Mouse (Mus musculus): Measurements from ENCODE around the gene Rc3h2.

Rc3h2 gene

GRCm38 (mm10) chr2:37422306-37423304, at the start of gene Rc3h2:
TSS of gene Rc3h2 (minus strand) at chr2:37422903.
- DNase-seq (ENCODE audit: low read depth, low spot score): peak; percentile 99

- DNase-seq (ENCODE audit: low read depth, low spot score): no peak
Observed at GRCm38 (mm10) chr2:37466266-37466665, 43.6 kb upstream of the Rc3h2 start.

GRCm38 (mm10) chr2:37460707-37461106, 38.0 kb upstream of the Rc3h2 start:
- DNase-seq (ENCODE audit: low read depth, low spot score): no peak

- DNase-seq (ENCODE audit: low read depth, low spot score): no peak
Observed at GRCm38 (mm10) chr2:37452376-37452760, 29.7 kb upstream of the Rc3h2 start.

GRCm38 (mm10) chr2:37451667-37452375, 29.1 kb upstream of the Rc3h2 start:
- DNase-seq (ENCODE audit: low read depth, low spot score): peak; percentile 88

GRCm38 (mm10) chr2:37442611-37443591, 20.2 kb upstream of the Rc3h2 start, which contains the start of the genes Zbtb26, Zbtb6 and Rabgap1:
TSS of gene Zbtb26 (minus strand) at chr2:37443135.
TSS of gene Zbtb6 (minus strand) at chr2:37443171.
TSS of gene Rabgap1 (plus strand) at chr2:37443279.
- DNase-seq (ENCODE audit: low read depth, low spot score): peak; percentile 92

- no peak for DNase-seq (ENCODE audit: low read depth, low spot score)
Observed at GRCm38 (mm10) chr2:37431609-37432008, 8.9 kb upstream of the Rc3h2 start.

- peak; percentile 95 for DNase-seq (ENCODE audit: low read depth, low spot score)
Observed at GRCm38 (mm10) chr2:37430593-37431464, 8.1 kb upstream of the Rc3h2 start.

GRCm38 (mm10) chr2:37423671-37424070, 968 bp upstream of the Rc3h2 start:
- DNase-seq (ENCODE audit: low read depth, low spot score): no peak

- no peak for DNase-seq (ENCODE audit: low read depth, low spot score)
Observed at GRCm38 (mm10) chr2:37421903-37422302, 800 bp downstream of the Rc3h2 start.

- DNase-seq (ENCODE audit: low read depth, low spot score): no peak
Observed at GRCm38 (mm10) chr2:37395539-37395938, 27.2 kb downstream of the Rc3h2 start.

GRCm38 (mm10) chr2:37382921-37383320, 39.8 kb downstream of the Rc3h2 start:
- no peak for DNase-seq (ENCODE audit: low read depth, low spot score)

GRCm38 (mm10) chr2:37380189-37380588, 42.5 kb downstream of the Rc3h2 start:
- peak; percentile 39 for DNase-seq (ENCODE audit: low read depth, low spot score)

- no peak for DNase-seq (ENCODE audit: low read depth, low spot score)
Observed at GRCm38 (mm10) chr2:37376018-37376417, 46.7 kb downstream of the Rc3h2 start.

- no peak for DNase-seq (ENCODE audit: low read depth, low spot score)
Observed at GRCm38 (mm10) chr2:37370651-37371050, 52.1 kb downstream of the Rc3h2 start.

- DNase-seq (ENCODE audit: low read depth, low spot score): no peak
Observed at GRCm38 (mm10) chr2:37359908-37360307, 62.8 kb downstream of the Rc3h2 start.

- peak; percentile 95 for DNase-seq (ENCODE audit: low read depth, low spot score)
Observed at GRCm38 (mm10) chr2:37358633-37359540, 63.8 kb downstream of the Rc3h2 start, which contains the start of gene Pdcl. TSS of gene Pdcl (minus strand) at chr2:37359332.

GRCm38 (mm10) chr2:37355571-37355970, 67.1 kb downstream of the Rc3h2 start:
- DNase-seq (ENCODE audit: low read depth, low spot score): no peak

GRCm38 (mm10) chr2:37351671-37352070, 71.0 kb downstream of the Rc3h2 start:
- peak; percentile 73 for DNase-seq (ENCODE audit: low read depth, low spot score)
